Mouse (Mus musculus): Measurements from ENCODE around the gene Rhebl1.

Gene Rhebl1

DNA sequence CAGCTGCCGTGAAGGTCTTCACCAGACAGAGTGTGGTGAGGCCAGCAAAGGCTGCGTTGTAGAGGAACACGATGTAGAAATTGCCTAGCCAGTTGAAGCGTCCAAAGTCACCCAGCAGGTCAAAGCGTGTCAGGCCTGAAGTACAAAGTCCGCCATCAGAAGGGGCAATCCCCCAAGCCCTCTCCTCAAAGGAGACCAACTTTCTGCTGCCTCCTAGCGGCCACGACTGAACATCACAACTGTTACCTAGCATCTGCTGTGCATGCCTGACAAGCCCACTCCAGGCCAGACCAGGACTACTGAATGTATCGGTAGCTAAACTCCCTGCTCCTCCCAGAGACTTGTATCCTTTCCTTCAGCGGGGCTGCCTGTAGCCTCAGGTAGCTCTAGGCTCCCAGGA is 10.4 kb upstream of the Rhebl1 start:
- no peak for DNase-seq

DNA sequence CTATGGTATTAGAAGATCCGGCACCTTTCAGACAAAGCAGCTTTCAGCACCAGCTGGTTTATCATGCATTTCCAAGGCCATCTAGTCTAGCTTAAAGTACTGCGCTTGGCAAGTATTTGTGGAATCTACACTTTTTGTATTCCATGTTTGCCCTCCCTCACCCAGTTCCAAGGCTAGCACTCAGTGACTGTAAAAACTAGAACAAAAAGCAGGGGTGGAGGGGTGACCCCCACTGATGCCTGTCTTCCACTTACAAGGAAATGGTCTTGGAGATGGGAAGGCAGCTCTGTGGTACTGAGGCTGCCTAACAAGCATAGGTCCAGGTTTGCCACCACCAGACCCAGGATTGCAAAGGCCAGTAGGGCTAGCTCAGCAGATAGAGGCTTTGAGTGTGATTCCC is 8.3 kb upstream of the Rhebl1 start:
- no peak for DNase-seq

DNA sequence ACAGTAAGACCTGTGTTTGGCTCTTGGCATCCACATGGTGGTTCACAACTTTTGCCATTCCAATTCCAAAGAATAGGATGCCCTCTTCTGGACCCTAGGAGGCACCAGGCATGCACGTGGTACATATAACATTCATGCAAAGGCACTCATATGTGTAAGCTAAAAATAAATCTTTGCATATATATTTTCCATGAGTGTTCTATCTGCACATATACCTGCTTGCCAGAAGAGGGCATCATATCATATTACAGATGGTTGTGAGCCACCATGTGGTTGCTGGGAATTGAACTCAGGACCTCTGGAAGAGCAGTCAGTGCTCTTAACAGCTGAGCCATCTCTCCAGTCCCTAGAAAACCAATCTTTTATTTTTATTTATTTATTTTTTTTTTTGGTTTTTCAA is 7.2 kb upstream of the Rhebl1 start:
- no peak for DNase-seq

DNA sequence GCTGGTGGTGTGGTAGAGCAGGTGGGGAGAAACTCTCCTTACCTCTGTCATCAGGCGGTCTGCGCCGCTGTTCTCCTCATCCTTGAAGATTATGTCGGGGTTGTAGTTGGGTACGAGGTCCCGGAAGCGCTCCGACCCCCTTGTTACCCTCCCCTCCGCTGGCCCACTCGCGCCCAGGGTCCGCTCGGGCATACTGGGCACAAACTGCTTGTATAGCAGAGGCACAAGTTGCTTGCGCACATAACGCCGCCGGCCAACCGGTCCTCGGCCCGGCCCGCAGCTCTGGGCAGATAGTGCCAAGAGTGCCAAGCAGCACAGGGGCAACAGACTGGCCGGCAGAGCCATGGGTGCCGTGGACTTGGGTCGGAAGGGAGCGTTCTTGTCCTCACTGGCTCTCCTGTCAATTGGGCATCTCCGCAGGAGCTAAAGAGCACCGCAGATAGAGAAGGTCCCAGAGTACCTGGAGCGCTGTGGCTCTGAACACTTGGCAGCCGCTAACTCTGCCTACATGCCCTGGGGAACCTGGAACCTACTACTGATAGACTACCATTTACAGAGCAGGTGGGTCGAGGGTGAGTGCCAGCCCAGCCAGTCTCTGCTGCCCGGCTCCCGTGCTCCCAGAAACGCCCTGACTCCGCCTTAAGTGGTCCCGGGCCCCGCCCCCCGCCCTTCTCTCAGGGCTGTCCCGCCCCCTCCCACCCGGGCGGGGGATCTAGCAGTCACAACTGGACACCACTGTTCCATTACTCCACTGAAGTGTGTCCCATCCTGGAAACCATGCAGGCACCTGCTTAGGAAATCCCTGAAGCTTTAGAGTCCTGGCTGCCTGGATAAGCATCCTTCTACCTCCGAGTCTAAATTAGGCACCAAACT is 3.8 kb upstream of the Rhebl1 start, which contains the start of gene Dhh:
Gene Dhh (minus strand): TSS at position 613 of the 873 bp plus-strand sequence.
- DNase-seq = no peak

DNA sequence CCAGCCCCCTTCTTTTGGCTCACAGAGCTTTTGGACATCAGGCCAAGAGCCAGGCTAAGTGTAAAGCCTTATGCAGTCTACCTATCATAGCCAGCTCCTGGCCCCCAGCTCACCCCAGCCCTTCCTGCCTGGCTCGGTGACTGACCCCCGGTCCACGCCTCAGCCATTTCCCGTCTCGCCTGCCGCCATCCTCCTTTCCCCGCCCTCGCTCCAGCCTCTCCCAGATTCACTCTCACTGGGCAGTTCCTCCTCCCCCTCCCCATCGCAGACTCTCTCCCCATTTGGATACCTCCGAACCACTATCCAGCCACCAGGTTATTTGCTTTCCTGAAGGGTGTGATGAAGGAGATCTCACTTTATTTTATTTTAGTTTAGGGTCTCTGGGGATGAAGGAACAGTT is 3.2 kb upstream of the Rhebl1 start:
- no peak for DNase-seq

DNA sequence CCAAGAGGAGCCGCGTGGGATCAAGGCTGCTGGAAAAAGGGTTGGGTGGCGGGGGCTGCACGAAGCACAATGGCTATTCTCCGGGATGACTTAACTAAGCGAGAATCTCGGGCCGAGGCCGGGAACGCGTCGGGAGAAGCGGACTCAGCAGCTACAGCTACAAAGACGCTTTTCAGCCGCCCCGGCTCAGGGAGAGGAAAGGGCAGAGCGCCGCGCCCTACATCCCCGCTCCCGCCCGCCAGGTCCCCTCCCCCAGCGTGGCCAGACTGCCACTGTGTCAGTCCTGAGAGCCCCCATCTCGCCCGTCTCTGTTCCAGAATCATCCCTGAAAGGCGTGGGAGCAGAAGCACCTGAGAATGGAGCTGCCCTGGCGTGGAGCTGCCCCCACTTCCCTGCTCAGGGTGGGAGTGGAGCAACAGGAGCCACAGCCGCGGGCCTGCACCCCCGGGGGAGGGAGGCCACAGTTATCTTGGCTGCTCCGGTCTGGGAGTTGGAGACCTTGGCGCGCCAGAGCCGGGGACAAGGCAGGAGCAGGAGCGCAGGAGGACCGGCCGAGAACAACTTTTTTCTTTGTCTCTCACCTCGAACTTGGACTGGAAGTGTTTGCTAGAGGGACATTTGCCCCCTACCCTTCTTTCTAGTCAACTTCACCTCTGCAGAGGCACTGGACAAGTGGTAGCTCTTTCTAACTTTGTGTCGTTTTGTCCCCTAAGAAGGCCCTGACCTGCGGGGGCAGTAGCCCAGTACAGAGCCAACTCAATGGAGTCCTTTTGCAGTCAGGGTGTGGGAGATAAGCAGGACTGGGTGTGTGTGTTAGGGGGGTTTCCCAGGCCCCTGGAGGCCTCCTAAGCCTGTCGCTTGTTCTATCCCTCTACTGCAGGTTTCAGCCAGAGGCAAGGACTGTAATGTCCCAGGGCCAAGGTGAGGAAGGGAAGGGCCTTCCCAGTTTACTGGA is 1.6 kb upstream of the Rhebl1 start:
- DNase-seq = no peak

DNA sequence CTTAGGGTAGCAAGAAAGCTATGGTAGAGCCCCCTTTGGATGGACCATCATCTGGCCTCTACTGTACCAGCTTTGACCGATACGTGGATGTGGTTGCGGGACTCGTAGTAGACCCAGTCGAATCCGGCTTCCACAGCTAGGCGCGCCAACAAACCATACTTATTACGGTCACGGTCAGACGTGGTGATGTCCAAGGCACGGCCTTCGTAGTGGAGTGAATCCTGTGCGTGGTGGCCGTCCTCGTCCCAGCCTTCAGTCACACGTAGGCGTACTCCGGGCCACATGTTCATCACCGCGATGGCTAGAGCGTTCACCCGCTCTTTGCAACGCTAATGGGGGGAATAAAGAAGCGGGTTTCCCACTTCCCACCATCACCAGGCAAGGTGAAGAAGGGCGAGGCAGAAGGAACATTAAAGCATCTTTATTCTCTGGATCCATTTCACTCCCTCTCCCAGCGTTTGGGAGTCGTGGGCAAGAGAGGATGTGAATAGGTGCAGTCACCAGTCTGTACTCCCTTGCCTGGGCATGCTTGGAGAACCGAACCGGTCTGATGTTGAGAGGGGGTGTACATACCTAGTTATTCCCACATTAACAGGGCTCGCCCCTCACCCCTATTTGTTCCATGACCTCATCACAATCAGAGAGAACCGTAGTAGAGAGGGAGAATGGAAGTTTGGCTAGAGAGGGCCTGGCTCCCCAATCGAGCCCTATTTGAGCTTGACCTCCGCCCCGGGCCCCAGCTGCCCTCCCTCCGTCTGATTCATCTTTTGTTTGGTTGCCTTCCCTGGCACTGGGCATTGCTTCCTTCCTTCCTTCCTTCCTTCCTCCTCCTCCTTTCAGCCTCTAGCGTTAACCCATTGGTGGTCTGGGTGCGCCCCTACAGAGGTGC is 650 bp upstream of the Rhebl1 start:
- no peak for DNase-seq

DNA sequence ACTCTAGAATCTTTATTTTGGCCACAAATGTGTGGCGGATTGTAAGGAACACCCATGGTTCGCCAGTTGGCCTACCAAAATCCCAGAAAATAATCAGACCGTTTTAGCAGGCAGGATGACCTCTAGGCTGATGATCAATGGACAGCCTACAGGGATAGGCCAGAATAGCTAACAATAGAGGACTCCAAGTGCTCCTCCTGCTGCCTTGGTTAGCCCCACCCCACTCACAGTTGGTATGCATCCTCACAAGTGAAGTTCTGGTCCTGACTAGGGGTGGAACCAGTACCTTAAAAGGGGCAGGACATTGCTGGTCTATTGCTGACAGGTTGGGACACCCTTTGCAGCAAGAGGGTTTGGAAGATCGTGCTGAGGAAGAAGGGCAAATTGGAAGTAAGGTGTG is 1.3 kb downstream of the Rhebl1 start:
- no peak for DNase-seq

DNA sequence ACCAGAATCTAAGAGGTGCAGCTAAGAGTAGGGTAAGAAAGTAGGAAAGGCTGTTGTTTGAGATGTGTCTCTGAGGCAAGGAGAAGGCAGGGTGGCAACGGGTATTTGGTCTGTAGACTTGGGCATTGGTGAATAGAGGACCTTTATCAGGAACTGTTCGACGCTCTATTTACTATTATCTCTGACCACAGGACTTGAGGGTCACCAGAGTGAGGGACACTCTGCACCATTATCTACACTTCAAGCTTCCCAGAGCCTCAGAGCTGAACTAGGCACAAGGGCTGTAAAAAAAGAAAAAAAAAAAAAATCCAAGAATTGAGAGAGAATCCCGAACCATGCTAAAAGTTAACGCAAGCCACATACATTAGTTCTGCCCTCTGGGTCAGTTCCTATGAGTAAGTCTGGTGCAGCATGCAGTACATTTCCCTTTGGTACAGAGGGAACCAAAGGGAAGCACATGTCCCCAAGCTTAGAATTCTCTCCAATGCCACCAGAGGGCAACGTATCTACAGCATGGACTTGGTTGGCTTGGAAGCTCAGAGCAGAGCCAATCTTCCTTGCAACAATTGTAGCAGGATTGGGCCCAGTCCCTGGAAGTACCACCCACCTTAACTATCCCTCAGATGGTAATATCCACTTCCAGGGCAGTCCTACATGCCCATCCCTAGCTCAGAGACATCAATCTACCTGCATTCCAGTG is 2.3 kb downstream of the Rhebl1 start:
- peak; percentile 81 for DNase-seq

DNA sequence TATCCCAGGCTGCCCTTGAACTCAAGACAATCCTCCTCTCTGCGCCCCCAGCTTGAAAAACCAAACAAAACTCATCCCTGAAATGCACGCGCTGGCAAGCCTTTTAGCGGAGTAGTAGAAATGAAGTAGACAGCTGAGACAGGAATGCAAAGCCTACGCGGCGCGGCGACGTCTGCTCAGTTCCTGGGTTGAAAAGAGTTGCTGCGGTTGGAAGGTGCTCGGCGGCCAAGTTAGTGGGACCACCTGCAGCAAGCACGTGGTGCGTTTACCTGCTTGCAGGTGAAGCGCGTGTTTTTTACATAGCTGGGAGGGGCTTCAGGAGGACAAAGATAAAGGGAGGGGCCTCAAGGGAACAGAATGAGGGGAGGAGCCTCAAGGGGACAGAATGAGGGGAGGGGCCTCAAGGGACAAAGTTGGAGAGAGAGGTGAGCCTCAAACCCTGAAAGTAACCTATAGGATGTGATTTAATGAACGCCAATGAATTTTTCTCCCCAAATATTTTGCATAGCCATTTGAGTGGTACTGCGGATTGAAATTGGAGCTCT is 3.1 kb downstream of the Rhebl1 start:
- DNase-seq = no peak

DNA sequence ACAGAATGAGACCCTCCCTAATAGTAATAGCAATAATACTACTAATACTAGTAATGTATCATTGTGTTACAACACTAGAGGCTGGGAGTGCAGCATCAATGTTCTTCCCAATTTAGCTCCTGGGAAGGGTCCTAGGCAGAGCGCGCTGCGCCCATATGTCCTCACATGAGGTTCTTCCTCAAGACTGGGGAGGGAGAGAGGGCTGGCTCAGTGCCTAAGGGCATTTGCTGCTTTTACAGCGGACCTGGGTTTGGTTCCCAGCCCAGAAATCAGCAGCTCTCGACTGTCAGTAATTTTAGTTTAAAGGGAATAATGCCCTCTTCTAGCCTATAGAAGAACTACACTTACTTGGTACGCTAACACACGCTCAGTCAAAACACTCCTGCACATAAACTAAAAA is 6.8 kb downstream of the Rhebl1 start:
- no peak for DNase-seq

DNA sequence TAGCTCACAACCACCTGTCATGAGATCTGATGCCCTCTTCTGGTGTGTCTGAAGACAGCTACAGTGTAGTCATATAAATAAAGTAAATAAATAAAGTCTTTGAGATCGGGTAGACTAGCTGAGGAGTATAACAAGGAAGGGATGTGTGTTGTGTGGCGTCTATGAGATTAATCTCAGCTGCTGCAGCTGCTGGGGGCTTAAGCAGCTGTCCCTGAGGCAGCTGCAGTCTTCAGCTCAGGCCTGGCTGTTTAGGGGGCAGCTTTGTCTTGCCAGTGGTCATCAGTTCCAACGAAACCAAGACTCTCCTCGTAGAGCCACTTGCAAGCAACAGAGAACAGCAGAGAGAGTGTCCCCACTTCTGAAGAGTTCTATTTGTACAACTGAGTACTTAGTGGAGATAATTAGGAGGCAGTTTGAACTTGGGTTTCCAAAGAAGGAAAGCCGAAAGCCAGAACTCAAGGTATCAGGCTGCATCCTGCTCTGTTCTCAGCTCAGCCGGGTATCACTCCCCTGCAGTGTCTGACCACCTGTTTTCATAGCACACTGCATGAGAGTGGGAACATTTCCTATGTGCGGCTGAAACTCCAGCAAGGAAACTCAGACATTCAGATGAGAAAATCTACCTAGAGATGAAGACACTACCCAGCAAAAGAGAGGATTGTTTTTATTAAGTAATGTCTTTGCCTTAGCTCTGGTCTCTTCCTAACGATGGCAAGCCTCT is 7.5 kb downstream of the Rhebl1 start:
- DNase-seq = no peak

DNA sequence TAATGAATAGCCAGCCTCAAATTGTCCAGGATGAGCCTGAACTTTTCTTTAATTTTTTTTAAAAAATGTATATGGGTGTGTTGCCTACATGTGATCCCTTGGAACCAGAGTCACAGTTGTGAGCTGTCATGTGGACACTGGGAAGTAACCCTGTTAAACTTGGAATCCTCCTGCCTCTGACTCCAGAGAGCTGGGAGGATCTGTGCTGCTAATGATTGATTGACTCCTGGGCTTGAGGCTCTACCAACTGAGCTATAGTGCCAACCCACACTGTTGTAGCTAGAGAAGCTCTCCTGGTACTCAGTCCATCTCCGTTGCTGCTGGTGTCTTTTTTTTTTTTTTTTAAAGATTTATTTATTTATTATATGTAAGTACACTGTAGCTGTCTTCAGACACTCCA is 10.2 kb downstream of the Rhebl1 start:
- DNase-seq = no peak

DNA sequence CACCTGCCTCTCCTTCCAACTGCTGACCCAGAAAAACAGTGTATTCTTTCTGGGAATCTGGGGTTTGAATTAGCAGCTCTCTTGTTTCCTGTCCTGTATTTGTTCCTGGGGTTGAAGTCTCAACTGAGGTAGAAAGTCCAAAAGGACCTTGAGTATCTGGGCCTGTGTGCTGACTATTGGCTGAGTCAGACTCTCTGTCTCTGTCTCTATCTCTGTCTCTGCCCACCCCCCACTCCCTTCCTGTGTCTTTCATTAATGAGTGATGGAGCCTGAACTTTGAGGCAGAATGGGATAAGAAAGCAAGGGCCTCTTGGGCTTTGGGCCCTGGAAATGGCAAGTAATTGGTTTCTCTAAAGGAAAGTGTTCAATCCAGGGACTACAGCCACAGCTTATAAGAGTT is 10.7 kb downstream of the Rhebl1 start:
- DNase-seq = no peak

DNA sequence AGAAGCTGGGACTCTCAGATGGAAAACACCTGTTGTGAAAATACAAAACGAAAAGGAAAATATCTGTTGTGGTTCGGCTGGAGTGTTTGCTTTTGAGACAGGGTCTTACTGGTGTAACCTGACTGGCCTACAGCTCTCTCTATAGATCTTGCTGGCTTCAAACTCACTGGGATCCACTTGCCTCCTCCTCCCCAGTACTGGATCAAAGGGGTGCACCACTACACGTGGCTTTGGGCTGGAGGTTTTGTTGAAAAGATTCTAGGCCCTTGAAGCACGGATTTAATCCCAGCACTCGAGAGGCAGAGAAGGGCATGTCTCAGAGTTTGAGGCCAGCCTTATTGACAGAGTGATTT is 12.7 kb downstream of the Rhebl1 start:
- no peak for DNase-seq

DNA sequence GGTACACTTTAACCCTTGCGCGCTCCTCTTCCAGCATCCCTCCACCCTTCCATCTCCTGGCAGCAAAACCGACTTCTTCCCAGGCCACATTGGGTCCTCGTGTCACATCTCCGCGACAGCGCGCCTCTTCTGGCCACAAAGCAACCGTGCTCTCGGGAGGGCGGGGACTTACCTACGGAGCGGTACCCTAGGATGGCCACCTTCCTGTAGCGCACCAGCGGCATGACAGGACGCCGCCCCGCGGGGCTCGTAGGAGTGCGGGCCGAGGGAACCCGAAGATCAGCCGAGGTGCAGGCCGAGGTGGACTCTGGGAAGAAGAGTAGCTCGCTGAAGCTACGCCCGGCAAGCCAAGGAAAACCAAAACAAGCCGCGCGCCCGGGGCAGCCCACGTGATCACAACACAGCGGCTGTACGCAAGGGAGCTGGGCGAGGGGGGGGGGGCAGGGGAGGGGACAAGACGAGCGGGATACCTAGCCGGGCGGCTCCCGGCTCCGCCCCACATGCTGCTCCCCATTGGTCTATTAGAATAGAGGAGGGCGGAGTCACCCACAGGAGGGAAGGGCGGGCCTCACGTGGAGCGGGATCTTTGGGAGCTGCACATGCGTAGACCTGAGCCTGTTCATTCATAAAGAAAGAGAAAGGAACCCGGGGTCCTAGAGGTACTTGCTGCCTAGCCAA is 13.2 kb downstream of the Rhebl1 start:
- DNase-seq = peak; percentile 96

DNA sequence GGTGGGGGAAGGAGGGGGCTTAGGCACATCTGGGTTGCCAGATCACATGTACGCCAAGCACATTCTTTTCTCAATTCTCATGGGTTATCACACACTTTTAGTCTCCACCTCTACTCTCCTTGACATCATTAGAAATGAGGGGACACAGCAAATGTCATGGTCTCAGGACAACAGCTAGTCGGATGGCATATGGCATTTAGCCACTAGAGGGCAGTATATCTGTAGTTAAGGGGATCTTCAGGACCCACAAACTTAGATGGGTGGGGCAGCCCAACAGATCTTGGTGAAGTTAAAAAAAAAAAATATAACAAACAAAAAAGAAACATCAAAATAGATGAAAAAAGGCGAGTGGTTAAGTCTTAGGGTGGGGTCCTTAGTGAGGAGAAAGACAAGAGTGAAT is 17.0 kb downstream of the Rhebl1 start:
- DNase-seq = peak; percentile 65

DNA sequence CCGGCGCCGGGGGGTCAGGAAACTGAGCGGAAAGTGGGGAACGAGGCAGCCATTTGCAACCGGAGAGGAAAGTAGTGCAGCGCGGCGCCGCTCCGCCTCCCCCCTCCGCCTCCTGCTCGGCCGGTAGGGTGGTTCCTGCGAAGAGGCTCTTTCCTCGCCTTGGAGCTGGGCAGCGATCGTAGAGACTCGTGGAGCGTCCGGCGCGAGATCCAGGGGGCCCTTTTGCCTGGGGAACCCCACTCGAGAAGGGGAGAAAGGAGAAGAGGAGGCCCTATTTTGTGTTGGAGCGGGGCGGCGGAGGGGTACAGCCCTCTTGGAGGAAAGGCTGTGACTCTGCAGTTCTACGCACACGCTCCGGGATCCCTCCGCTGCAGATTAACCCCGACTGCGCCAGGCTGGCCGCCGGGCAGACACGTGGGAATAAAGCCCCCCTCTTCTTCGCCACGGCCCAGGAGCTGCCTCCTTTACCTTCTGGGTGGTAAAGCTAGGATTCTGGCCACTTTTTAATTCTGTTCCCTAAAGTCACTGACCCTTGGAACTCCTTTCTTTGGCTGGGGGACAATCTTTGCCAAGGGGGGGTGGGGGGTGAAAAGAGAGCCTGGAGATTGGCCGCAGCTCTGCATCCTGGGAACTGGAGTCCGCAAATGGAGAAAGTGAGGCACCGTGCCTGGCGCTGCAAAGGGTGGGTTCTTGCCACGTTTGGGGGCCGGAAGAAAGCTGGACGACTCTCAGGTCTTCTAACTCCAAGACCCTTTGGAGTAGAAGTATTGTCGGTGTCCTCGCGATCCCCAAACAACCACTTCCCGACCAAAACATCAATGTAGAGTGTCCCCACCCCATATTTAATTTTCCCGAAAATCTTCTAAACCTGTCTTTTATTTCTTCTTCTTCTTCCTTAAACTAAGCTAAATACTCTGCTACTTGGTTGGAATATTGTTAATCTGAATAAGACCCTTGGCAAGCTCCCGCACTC is 22.1 kb downstream of the Rhebl1 start:
- DNase-seq = peak; percentile 93

Measured in layer of hippocampus, adult 9-11 months (tissue).